Mouse (Mus musculus): ENCODE results near the gene Ahrr. TPM values are rescaled to one million over a fixed set of nuclear protein-coding genes. Genes with fewer than 3 reads are reported as not detected.

The Ahrr gene
- polyA plus RNA-seq, 1 experiment from 2014 or later, result 0.87 TPM

Other genes starting within 250 kb of the Ahrr start
- 11.3 and 13.1 TPM in 2 replicates for gene Cep72, start 230.0 kb downstream of the Ahrr start, polyA plus RNA-seq (2015; fragmentation: Nextera tagmentation; extraction: Ambion mirVana)
- not detected in 2 replicates for gene Slc9a3, start 170.9 kb downstream of the Ahrr start, polyA plus RNA-seq (2015; fragmentation: Nextera tagmentation; extraction: Ambion mirVana)
- gene Exoc3, start 83.6 kb downstream of the Ahrr start, polyA plus RNA-seq (2015; fragmentation: Nextera tagmentation; extraction: Ambion mirVana), result 110 and 123 TPM in 2 replicates
- 134 and 137 TPM in 2 replicates for gene Pdcd6, start 25.2 kb upstream of the Ahrr start, polyA plus RNA-seq (2015; fragmentation: Nextera tagmentation; extraction: Ambion mirVana)
- 212 and 220 TPM in 2 replicates for gene Sdha, start 57.9 kb upstream of the Ahrr start, polyA plus RNA-seq (2015; fragmentation: Nextera tagmentation; extraction: Ambion mirVana)
- gene Ccdc127, start 58.0 kb upstream of the Ahrr start, polyA plus RNA-seq (2015; fragmentation: Nextera tagmentation; extraction: Ambion mirVana), result 47.1 and 47.4 TPM in 2 replicates
- gene Lrrc14b, start 71.7 kb upstream of the Ahrr start, polyA plus RNA-seq (2015; fragmentation: Nextera tagmentation; extraction: Ambion mirVana), result not detected in 2 replicates
- 6.3 and 7.0 TPM in 2 replicates for gene Zfp72, start 98.5 kb upstream of the Ahrr start, polyA plus RNA-seq (2015; fragmentation: Nextera tagmentation; extraction: Ambion mirVana)
- 90.1 and 94.7 TPM in 2 replicates for gene Ftl1-ps1, start 107.4 kb upstream of the Ahrr start, polyA plus RNA-seq (2015; fragmentation: Nextera tagmentation; extraction: Ambion mirVana)
- gene Zfp825, start 201.7 kb upstream of the Ahrr start, polyA plus RNA-seq (2015; fragmentation: Nextera tagmentation; extraction: Ambion mirVana), result 15.3 and 15.7 TPM in 2 replicates